Mouse (Mus musculus): ENCODE measurements at regions not wholly inside any gene's neighbourhood (a gene's known extent, or its start where the extent isn't known, plus 50 kb on each side); places are given as distances from the start of the nearest gene placed in this dataset.

- TF ChIP-seq POLR2A (IDR thresholded peaks at IDR 0.05; ENCODE audit: insufficient read depth, low read length) (no peak), CTCF (IDR thresholded peaks at IDR 0.05; ENCODE audit: low read depth, low read length) (no peak), EP300 (IDR thresholded peaks at IDR 0.05; ENCODE audit: insufficient read depth, low read depth, low read length) (no peak)
Observed at GRCm38 (mm10) chr14:60540111-60540510, 93.7 kb upstream of the Spata13 start.

All from ES-Bruce4 (cell line).